Mouse (Mus musculus) bone marrow, adult 2 months (tissue): ENCODE data around the gene Car6. TPM values are rescaled to one million over a fixed set of nuclear protein-coding genes. Genes with fewer than 3 reads are reported as not detected.

ENCODE experiments used
- H3K27ac ChIP-seq: fragments of 200-500 bp; 2 replicates; pipeline ENCODE4 v1.5.1; 2012; ENCODE audit warnings: low read depth, mild to moderate bottlenecking, control low read depth, inconsistent platforms, low read length; ENCODE audit not compliant: control insufficient read depth, poor library complexity, insufficient read depth
- H3K4me1 ChIP-seq: fragments of 200-500 bp; 2 replicates; pipeline ENCODE4 v1.6.1; 2011; ENCODE audit warnings: low read length; ENCODE audit not compliant: control insufficient read depth, insufficient read depth
- H3K4me3 ChIP-seq: fragments of 200-500 bp; replicated peaks from 2 replicates; pipeline ENCODE3; 2011; ENCODE audit warnings: mild to moderate bottlenecking, low read depth, low read length, control low read depth; ENCODE audit not compliant: control insufficient read depth
- CTCF ChIP-seq: fragments of 200-500 bp; IDR thresholded peaks from 2 replicates; pipeline ENCODE4 v1.5.1; 2011; ENCODE audit warnings: low read length, control low read depth; ENCODE audit not compliant: control insufficient read depth, insufficient read depth
- POLR2A ChIP-seq: fragments of 200-500 bp; IDR thresholded peaks from 2 replicates; pipeline ENCODE4 v1.6.1; 2011; ENCODE audit warnings: low read depth, mild to moderate bottlenecking, control low read depth, low read length, borderline replicate concordance; ENCODE audit not compliant: control insufficient read depth
- WGBS: fragments of 180-500 bp; shearing (Covaris S2); methylation state at CpG from one replicate; pipeline ENCODE4 v1.1.7; 2018; 5-methylcytosine and 5-hydroxymethylcytosine counted together
- polyA plus RNA-seq: library from polyadenylated mRNA; stranded (reverse); fragments of >200 nt; gene quantifications from 2 replicates; pipeline ENCODE4 v1.2.4, GENCODE M21; 2011; ENCODE audit warnings: low replicate concordance; ENCODE audit not compliant: missing spikeins, insufficient read depth, insufficient read length

Gene Car6
- polyA plus RNA-seq, 1 experiment, result not detected

DNA sequence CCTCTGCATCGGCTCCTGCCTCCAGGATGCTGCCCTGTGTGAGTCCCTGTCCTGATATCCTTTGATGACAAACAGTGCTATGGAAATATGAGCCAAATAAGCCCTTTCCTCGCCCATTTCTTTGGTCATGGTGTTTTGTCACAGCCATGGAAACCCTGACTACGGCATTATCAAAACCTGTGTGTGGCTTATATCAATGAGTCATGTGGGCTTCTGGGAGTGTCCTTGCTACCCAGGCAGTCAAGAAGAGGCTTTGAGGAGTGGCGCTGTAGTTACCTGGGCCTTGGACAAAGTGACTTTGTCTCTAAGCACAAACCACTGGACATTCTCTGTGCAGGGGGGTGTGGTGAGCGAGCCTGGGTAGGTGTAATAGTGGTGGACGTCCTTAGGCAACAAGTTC, 8.9 kb downstream of the Car6 start:
- TF ChIP-seq POLR2A (no peak), CTCF (no peak)
- Histone ChIP-seq H3K4me3 (no peak overlapping the region), H3K4me1 (no peaks in the 10 kb centered on the region), H3K27ac (no peak overlapping the region)
- WGBS, result 80% methylated on average over 6 of the region's 6 CpGs

- no peak overlapping the region for H3K4me3 ChIP-seq
- TF ChIP-seq CTCF, result no peak
- no peak for TF ChIP-seq POLR2A
- no peak overlapping the region for H3K27ac ChIP-seq
- H3K4me1 ChIP-seq, result no peaks in the 10 kb centered on the region
- WGBS, result 63% methylated on average over 11 of the region's 11 CpGs
Measured at GRCm38 (mm10) chr4:150188236-150188635, 12.9 kb downstream of the Car6 start.

GRCm38 (mm10) chr4:150181304-150181703, 19.8 kb downstream of the Car6 start:
- Histone ChIP-seq H3K4me1 (no peaks in the 10 kb centered on the region), H3K27ac (no peak overlapping the region), H3K4me3 (no peak overlapping the region)
- 86% methylated on average over 7 of the region's 7 CpGs for WGBS
- TF ChIP-seq CTCF, result peak; percentile 32; the same call in 1 of the 2 replicates
- TF ChIP-seq POLR2A, result no peak

GRCm38 (mm10) chr4:150178131-150178530, 23.0 kb downstream of the Car6 start:
- Histone ChIP-seq H3K4me3 (no peak overlapping the region), H3K4me1 (no peaks in the 10 kb centered on the region), H3K27ac (no peak overlapping the region)
- WGBS, result 73% methylated on average over 4 of the region's 4 CpGs
- TF ChIP-seq CTCF (no peak), POLR2A (no peak)

DNA sequence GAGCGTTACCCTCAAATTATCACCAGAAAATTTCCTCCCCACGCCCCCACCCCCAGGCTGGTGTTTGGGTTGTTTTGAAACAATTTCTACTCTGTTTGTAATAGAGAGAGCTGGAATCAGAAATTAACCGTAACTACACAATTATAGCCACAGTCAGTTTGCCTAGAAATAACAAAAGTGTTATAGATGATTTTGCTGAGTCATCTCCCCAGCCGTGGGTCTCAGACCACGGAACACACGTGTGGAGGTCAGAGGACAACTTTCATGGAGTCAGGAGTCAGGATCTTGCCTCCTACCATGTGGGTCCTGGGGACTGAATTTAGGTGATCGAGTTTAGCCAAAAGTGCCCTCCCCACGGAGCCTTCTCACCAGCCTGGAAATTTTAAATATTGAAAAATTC, 24.0 kb downstream of the Car6 start:
- TF ChIP-seq CTCF, result no peak
- TF ChIP-seq POLR2A, result no peak
- no peak overlapping the region for H3K27ac ChIP-seq
- no peaks in the 10 kb centered on the region for H3K4me1 ChIP-seq
- 43% methylated on average over 8 of the region's 8 CpGs for WGBS
- H3K4me3 ChIP-seq, result no peak overlapping the region

- TF ChIP-seq CTCF (peak; percentile 90), POLR2A (no peak)
- no peaks in the 10 kb centered on the region for H3K4me1 ChIP-seq
- no peak overlapping the region for H3K27ac ChIP-seq
- WGBS, result 4% methylated on average over 7 of the region's 7 CpGs
- no peak overlapping the region for H3K4me3 ChIP-seq
Measured at GRCm38 (mm10) chr4:150176535-150176934, 24.6 kb downstream of the Car6 start.

GRCm38 (mm10) chr4:150174027-150174426, 27.1 kb downstream of the Car6 start:
- no peak for TF ChIP-seq POLR2A
- no peak for TF ChIP-seq CTCF
- H3K27ac ChIP-seq, result no peak overlapping the region
- WGBS, result 92% methylated on average over 14 of the region's 14 CpGs
- no peaks in the 10 kb centered on the region; the same call in 1 of the 2 replicates for H3K4me1 ChIP-seq
- no peak overlapping the region for H3K4me3 ChIP-seq

DNA sequence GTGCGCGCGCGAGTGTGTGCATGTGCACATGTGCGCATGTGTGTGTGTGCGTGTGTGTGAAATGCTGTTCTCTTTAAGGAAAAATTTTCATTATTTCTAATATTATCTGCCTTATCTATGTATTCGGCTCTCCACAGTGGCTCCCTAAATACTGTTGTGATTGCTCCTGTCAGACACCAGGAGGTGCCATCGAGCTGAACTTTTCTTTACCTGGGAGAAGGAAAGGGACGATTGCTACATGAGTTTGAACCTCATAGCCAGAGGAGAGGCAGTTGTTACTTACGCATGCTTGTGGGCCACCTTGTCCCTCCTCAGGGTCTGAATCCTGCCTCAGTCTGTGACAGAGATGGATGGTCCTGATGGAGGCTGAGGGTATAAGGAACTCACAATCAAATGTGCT, 27.9 kb downstream of the Car6 start:
- H3K27ac ChIP-seq, result no peak overlapping the region
- H3K4me1 ChIP-seq, result no peaks in the 10 kb centered on the region; the same call in 1 of the 2 replicates
- TF ChIP-seq CTCF, result 0 out of 2 replicates have a peak, but pooled peaks have one; percentile 11
- no peak for TF ChIP-seq POLR2A
- H3K4me3 ChIP-seq, result no peak overlapping the region
- WGBS, result 54% methylated on average over 10 of the region's 10 CpGs

- Histone ChIP-seq H3K4me3 (no peak overlapping the region), H3K27ac (no peak overlapping the region), H3K4me1 (no peaks in the 10 kb centered on the region; the same call in 1 of the 2 replicates)
- WGBS, result 68% methylated on average over 8 of the region's 8 CpGs
- TF ChIP-seq POLR2A, result no peak
- TF ChIP-seq CTCF, result no peak
Measured at GRCm38 (mm10) chr4:150172107-150172506, 29.0 kb downstream of the Car6 start.
